Comparison of ENCODE assay signal across 16 mouse cellular contexts in the genomic region with DNA sequence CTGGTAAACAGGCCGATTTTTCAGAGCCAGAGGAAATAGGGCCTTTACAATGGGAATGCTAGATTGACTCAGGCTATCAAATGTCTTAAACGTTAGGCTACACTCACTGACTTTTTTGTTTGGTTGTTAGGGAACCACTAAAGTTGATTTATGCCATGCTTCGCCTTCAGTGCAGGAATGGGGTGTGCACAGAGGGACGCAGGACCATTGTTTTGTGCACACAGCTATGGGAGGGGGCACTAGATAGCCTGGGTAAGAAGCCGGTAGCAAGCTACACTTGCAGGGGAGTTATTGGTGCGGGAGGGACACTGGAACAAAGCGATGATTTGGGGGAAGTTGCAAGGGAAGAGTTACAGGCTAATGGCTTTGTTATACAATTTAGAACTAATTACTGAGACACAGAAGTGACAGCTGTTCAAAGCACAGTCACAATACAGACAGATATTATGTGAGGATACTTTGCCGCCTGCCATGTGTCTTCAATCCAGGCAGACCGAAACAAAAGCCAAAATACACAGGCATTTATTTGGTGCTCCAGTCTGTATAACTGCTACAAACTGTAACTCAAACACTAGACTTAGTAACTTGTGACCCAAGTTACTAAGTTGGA.
DNase-seq lines count a peak whose midpoint lies in the region; ATAC-seq lines count a peak whose summit lies in the region.
"Had no signal": no experiment of that assay in that cellular context is flagged by ENCODE, and none has a peak within 500 bp of the region (broad histone marks: within the 10 kb centered on the region; RNA-seq: fewer than 3 reads in every experiment).

No protein-coding gene starts in this region.

- 56% methylated on average over 9 of the region's 9 CpGs for WGBS in forebrain, embryonic 14.5 days
- 74% methylated on average over 9 of the region's 9 CpGs for WGBS in forebrain, embryonic 11.5 days
- 24% methylated on average over 9 of the region's 9 CpGs for WGBS in kidney, embryonic 16.5 days
- WGBS in embryonic facial prominence, embryonic 13.5 days: 57% methylated on average over 9 of the region's 9 CpGs
- WGBS in neural tube, embryonic 12.5 days: 7% methylated on average over 9 of the region's 9 CpGs

- H3K27me3 ChIP-seq in forebrain, embryonic 14.5 days (replicated peaks; ENCODE audit: control insufficient read depth, insufficient read depth, low read length): no peaks in the 10 kb centered on the region
- H3K27me3 ChIP-seq in forebrain, embryonic 11.5 days (ENCODE audit: control insufficient read depth, insufficient read depth, low read length): no peaks in the 10 kb centered on the region
- no peaks in the 10 kb centered on the region for H3K27me3 ChIP-seq in kidney, embryonic 16.5 days (ENCODE audit: insufficient read depth, low read length)
- H3K27me3 ChIP-seq in embryonic facial prominence, embryonic 13.5 days: no peaks in the 10 kb centered on the region
- H3K27me3 ChIP-seq in neural tube, embryonic 12.5 days (replicated peaks): 0 out of 2 replicates have a peak, but pooled peaks cover 5% of the 10 kb centered on the region
- H3K27me3 ChIP-seq: CH12.LX; heart, embryonic 12.5 days; limb, embryonic 15.5 days had no signal

- H3K27ac ChIP-seq in forebrain, embryonic 14.5 days (ENCODE audit: low read depth, low read length): no peak overlapping the region
- H3K27ac ChIP-seq in forebrain, embryonic 11.5 days (ENCODE audit: low read depth, low read length): no peak overlapping the region
- H3K27ac ChIP-seq in kidney, embryonic 16.5 days (ENCODE audit: low read length): peak overlapping the region; percentile 57; the same call in 1 of the 2 replicates
- peak overlapping the region; percentile 24 for H3K27ac ChIP-seq in embryonic facial prominence, embryonic 13.5 days
- H3K27ac ChIP-seq in neural tube, embryonic 12.5 days: no peak overlapping the region
- H3K27ac ChIP-seq: limb, embryonic 15.5 days had no signal

- H3K9ac ChIP-seq in forebrain, embryonic 14.5 days (ENCODE audit: low read length): no peak overlapping the region
- no peak overlapping the region for H3K9ac ChIP-seq in forebrain, embryonic 11.5 days (ENCODE audit: low read length)
- no peak overlapping the region for H3K9ac ChIP-seq in kidney, embryonic 16.5 days (replicated peaks; ENCODE audit: low read length)
- H3K9ac ChIP-seq in embryonic facial prominence, embryonic 13.5 days: no peak overlapping the region
- H3K9ac ChIP-seq in neural tube, embryonic 12.5 days: no peak overlapping the region
- H3K9ac ChIP-seq: heart, embryonic 12.5 days; limb, embryonic 15.5 days had no signal

- no peaks in the 10 kb centered on the region for H3K36me3 ChIP-seq in forebrain, embryonic 14.5 days (ENCODE audit: control insufficient read depth, insufficient read depth, low read length)
- no peaks in the 10 kb centered on the region for H3K36me3 ChIP-seq in forebrain, embryonic 11.5 days (ENCODE audit: control insufficient read depth, insufficient read depth, low read length)
- 0 out of 2 replicates have a peak, but pooled peaks cover 6% of the 10 kb centered on the region for H3K36me3 ChIP-seq in kidney, embryonic 16.5 days (ENCODE audit: insufficient read depth, low read length)
- H3K36me3 ChIP-seq in embryonic facial prominence, embryonic 13.5 days: peaks cover 8% of the 10 kb centered on the region; the same call in 1 of the 2 replicates
- no peaks in the 10 kb centered on the region for H3K36me3 ChIP-seq in neural tube, embryonic 12.5 days

- no peak; the same call in 1 of the 2 replicates for ATAC-seq in forebrain, embryonic 14.5 days
- no peak for ATAC-seq in forebrain, embryonic 11.5 days (replicated peaks; ENCODE audit: low FRiP score)
- peak; percentile 82 for ATAC-seq in kidney, embryonic 16.5 days (ENCODE audit: low FRiP score, low TSS enrichment)
- ATAC-seq in embryonic facial prominence, embryonic 13.5 days (ENCODE audit: insufficient number of reproducible peaks, insufficient read depth, low FRiP score, low TSS enrichment, low read depth): no peak
- peak; percentile 93 for ATAC-seq in neural tube, embryonic 12.5 days (ENCODE audit: low FRiP score, low read depth)

- H3K9me3 ChIP-seq in forebrain, embryonic 14.5 days (replicated peaks; ENCODE audit: control insufficient read depth, low read length): no peaks in the 10 kb centered on the region
- no peaks in the 10 kb centered on the region for H3K9me3 ChIP-seq in forebrain, embryonic 11.5 days (ENCODE audit: control insufficient read depth, low read length)
- no peaks in the 10 kb centered on the region for H3K9me3 ChIP-seq in kidney, embryonic 16.5 days (ENCODE audit: low read length)
- no peaks in the 10 kb centered on the region for H3K9me3 ChIP-seq in embryonic facial prominence, embryonic 13.5 days
- H3K9me3 ChIP-seq in neural tube, embryonic 12.5 days: no peaks in the 10 kb centered on the region
- H3K9me3 ChIP-seq: limb, embryonic 15.5 days had no signal

- H3K4me3 ChIP-seq in forebrain, embryonic 14.5 days (ENCODE audit: low read depth, low read length): no peak overlapping the region
- no peak overlapping the region for H3K4me3 ChIP-seq in forebrain, embryonic 11.5 days (ENCODE audit: low read depth, low read length)
- H3K4me3 ChIP-seq in kidney, embryonic 16.5 days (ENCODE audit: low read length): no peak overlapping the region
- H3K4me3 ChIP-seq in embryonic facial prominence, embryonic 13.5 days: no peak overlapping the region
- no peak overlapping the region for H3K4me3 ChIP-seq in neural tube, embryonic 12.5 days
- H3K4me3 ChIP-seq: erythroblast, embryonic 14.5 days; heart, embryonic 12.5 days; limb, embryonic 15.5 days had no signal

- H3K4me1 ChIP-seq in forebrain, embryonic 14.5 days (ENCODE audit: control insufficient read depth, insufficient read depth, low read length): no peaks in the 10 kb centered on the region; the same call in 1 of the 2 replicates
- H3K4me1 ChIP-seq in forebrain, embryonic 11.5 days (replicated peaks; ENCODE audit: control insufficient read depth, insufficient read depth, low read length): no peaks in the 10 kb centered on the region
- no peaks in the 10 kb centered on the region; the same call in 1 of the 2 replicates for H3K4me1 ChIP-seq in kidney, embryonic 16.5 days (ENCODE audit: insufficient read depth, low read length)
- H3K4me1 ChIP-seq in embryonic facial prominence, embryonic 13.5 days: peaks cover 6% of the 10 kb centered on the region; the same call in 1 of the 2 replicates
- H3K4me1 ChIP-seq in neural tube, embryonic 12.5 days: peaks cover 18% of the 10 kb centered on the region

- no peak overlapping the region for H3K4me2 ChIP-seq in forebrain, embryonic 14.5 days (ENCODE audit: low read length)
- H3K4me2 ChIP-seq in forebrain, embryonic 11.5 days (ENCODE audit: low read depth, low read length, severe bottlenecking): no peak overlapping the region
- no peak overlapping the region for H3K4me2 ChIP-seq in kidney, embryonic 16.5 days (replicated peaks; ENCODE audit: low read depth, low read length)
- H3K4me2 ChIP-seq in embryonic facial prominence, embryonic 13.5 days: no peak overlapping the region
- H3K4me2 ChIP-seq in neural tube, embryonic 12.5 days (replicated peaks): peak overlapping the region; percentile 36
- H3K4me2 ChIP-seq: heart, embryonic 12.5 days; limb, embryonic 15.5 days had no signal

- peak; percentile 32 for DNase-seq in forebrain, embryonic 14.5 days (ENCODE audit: low spot score)
- DNase-seq in forebrain, embryonic 11.5 days (ENCODE audit: low spot score): no peak
- no peak for DNase-seq in kidney, postnatal 10 days
- no peak for DNase-seq in spleen, adult 18-20 months
- no peak for DNase-seq in cerebellum, adult 11-12 months
- DNase-seq: cerebellum, adult 18-20 months; kidney, postnatal 4 days; lung, postnatal 10 days; right cerebral cortex, postnatal 14 days had no signal

Comparison
In these comparisons a context has a peak if more than half of its experiments do, and no peak if none do; other contexts are left out.
1. ATAC-seq: peak in kidney, embryonic 16.5 days (single experiment) and neural tube, embryonic 12.5 days (single experiment); none in forebrain, embryonic 14.5 days (single experiment), forebrain, embryonic 11.5 days (single experiment) and embryonic facial prominence, embryonic 13.5 days (single experiment).
2. H3K27ac ChIP-seq: peak in kidney, embryonic 16.5 days (single experiment) and embryonic facial prominence, embryonic 13.5 days (single experiment); none in forebrain, embryonic 14.5 days (single experiment), forebrain, embryonic 11.5 days (single experiment) and neural tube, embryonic 12.5 days (single experiment).